Mouse (Mus musculus): Measurements from ENCODE around the gene Snx33. TPM values are rescaled to one million over a fixed set of nuclear protein-coding genes. Genes with fewer than 3 reads are reported as not detected.
"Not testable (repeated sequence)": the region's sequence is repeated elsewhere in the genome, so short reads cannot be mapped to it uniquely, and the experiment has no call there.

Gene Snx33
- 1 to 10 TPM; 3.4 to 5.4 TPM for total RNA-seq (2021)
- long read RNA-seq, experiment 1, full-length matches to known transcripts = 1 of 1 reads
- long read RNA-seq, experiment 1, partial matches to known transcripts = 0 of 1 reads
- long read RNA-seq, experiment 1, other reads (novel, unspliced or antisense) = 0 of 1 reads
- long read RNA-seq, experiment 2 = 0 reads

GRCm38 (mm10) chr9:56928041-56928811, at the start of gene Snx33:
Gene Snx33 (minus strand): TSS chr9:56928371.
- DNase-seq = peak; percentile 96

GRCm38 (mm10) chr9:56975199-56975598, 47.0 kb upstream of the Snx33 start:
- no peak for DNase-seq

- no peak for DNase-seq
Observed at GRCm38 (mm10) chr9:56973960-56974524, 45.9 kb upstream of the Snx33 start.

GRCm38 (mm10) chr9:56970158-56970557, 42.0 kb upstream of the Snx33 start:
- DNase-seq = no peak

GRCm38 (mm10) chr9:56961591-56961990, 33.4 kb upstream of the Snx33 start:
- no peak for DNase-seq

- no peak for DNase-seq
Observed at GRCm38 (mm10) chr9:56958689-56959088, 30.5 kb upstream of the Snx33 start.

- DNase-seq = no peak
Observed at GRCm38 (mm10) chr9:56956966-56957675, 28.9 kb upstream of the Snx33 start.

- no peak for DNase-seq
Observed at GRCm38 (mm10) chr9:56953562-56953961, 25.4 kb upstream of the Snx33 start.

- peak; percentile 97 for DNase-seq
Observed at GRCm38 (mm10) chr9:56950414-56951400, 22.5 kb upstream of the Snx33 start, which contains the start of gene Snupn. Gene Snupn (plus strand): TSS chr9:56950878.

GRCm38 (mm10) chr9:56949767-56950166, 21.6 kb upstream of the Snx33 start:
- DNase-seq = no peak

GRCm38 (mm10) chr9:56948699-56949098, 20.5 kb upstream of the Snx33 start:
- not testable (repeated sequence) for DNase-seq

- not testable (repeated sequence) for DNase-seq
Observed at GRCm38 (mm10) chr9:56947481-56947880, 19.3 kb upstream of the Snx33 start.

GRCm38 (mm10) chr9:56938374-56938773, 10.2 kb upstream of the Snx33 start:
- no peak for DNase-seq

- peak; percentile 88 for DNase-seq
Observed at GRCm38 (mm10) chr9:56937223-56938160, 9.3 kb upstream of the Snx33 start, which contains the start of gene Imp3. Gene Imp3 (plus strand): TSS chr9:56937475.

GRCm38 (mm10) chr9:56936861-56937222, 8.7 kb upstream of the Snx33 start:
- no peak for DNase-seq

GRCm38 (mm10) chr9:56930556-56930955, 2.4 kb upstream of the Snx33 start:
- no peak for DNase-seq

- no peak for DNase-seq
Observed at GRCm38 (mm10) chr9:56929496-56929895, 1.3 kb upstream of the Snx33 start.

- DNase-seq = peak; percentile 63
Observed at GRCm38 (mm10) chr9:56927191-56928012, 769 bp downstream of the Snx33 start.

GRCm38 (mm10) chr9:56926387-56926786, 1.8 kb downstream of the Snx33 start:
- no peak for DNase-seq

GRCm38 (mm10) chr9:56926025-56926360, 2.2 kb downstream of the Snx33 start:
- no peak for DNase-seq

Measured in gastrocnemius, postnatal 25 days (tissue).